Mouse (Mus musculus): ENCODE data around the gene Stx12.

Gene Stx12

GRCm38 (mm10) chr4:132864856-132865255, 19.5 kb downstream of the Stx12 start:
- in situ Hi-C loops (cut with MboI, MseI) = no loop called here

GRCm38 (mm10) chr4:132863012-132863411, 21.3 kb downstream of the Stx12 start:
- in situ Hi-C loops (cut with MboI, MseI) = no loop called here

DNA sequence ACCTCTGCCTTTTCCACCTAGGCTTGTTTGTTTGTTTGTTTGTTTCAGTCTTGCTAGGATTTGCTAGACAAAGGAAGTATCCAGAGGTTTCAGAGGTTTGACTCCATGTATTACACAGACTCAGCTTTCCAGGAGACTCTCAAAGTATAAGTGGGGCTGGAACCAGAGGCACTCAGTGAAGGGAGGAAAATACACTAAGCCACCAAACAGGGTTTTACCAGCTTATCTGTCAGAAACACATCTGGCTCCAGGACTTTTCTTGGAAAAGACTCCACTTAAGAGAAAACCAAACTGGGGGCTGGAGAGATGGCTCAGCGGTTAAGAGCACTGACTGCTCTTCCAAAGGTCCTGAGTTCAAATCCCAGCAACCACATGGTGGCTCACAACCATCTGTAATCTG, 23.4 kb downstream of the Stx12 start:
- in situ Hi-C loops (cut with MboI, MseI) = no loop called here

GRCm38 (mm10) chr4:132843705-132844071, 40.6 kb downstream of the Stx12 start:
- in situ Hi-C loops (cut with MboI, MseI) = loop anchor here (5.0 kb wide), 1 partner anchor 84 kb away; no protein-coding TSS in a partner anchor

DNA sequence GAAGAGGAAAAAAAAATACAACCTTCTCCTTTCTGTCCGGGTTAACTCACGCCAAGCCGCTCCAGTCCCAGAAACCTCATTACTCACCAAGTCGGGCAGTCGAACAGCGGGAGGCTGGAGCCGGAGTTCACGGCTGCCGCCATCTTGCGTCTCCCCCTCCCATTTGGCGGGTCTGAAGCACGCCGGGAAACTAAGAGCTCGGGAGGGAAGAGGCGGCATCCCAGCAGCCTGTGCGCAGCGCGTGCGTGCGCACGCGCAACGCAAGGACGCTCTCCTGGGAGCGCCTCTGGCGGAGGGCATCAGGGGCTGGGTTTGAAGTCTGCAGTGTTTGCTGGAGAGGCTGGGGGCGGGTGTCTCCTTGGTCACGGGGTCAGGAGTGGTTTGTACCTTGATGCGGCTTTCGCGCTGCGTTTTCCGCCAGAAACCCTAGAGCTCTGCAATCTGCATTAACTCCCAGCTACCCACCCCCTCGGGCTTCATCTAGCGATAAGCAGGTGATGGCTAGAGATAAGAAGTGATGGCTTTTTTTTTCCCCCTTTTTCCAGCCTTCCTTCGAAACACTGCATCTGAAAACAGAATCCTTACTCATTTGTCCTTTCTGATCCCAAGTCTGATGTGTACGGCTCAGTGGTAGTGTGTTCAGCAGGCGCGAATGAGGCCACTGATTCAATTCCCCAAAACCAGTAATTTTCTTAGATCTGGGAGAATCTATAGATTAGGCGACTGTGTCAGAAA, 41.2 kb downstream of the Stx12 start, which contains the start of gene Ppp1r8:
Ppp1r8 (minus strand) TSS at position 200 of the 735 bp plus-strand sequence.
- in situ Hi-C loops (cut with MboI, MseI) = loop anchor here (5.0 kb wide), 1 partner anchor 84 kb away; no protein-coding TSS in a partner anchor

DNA sequence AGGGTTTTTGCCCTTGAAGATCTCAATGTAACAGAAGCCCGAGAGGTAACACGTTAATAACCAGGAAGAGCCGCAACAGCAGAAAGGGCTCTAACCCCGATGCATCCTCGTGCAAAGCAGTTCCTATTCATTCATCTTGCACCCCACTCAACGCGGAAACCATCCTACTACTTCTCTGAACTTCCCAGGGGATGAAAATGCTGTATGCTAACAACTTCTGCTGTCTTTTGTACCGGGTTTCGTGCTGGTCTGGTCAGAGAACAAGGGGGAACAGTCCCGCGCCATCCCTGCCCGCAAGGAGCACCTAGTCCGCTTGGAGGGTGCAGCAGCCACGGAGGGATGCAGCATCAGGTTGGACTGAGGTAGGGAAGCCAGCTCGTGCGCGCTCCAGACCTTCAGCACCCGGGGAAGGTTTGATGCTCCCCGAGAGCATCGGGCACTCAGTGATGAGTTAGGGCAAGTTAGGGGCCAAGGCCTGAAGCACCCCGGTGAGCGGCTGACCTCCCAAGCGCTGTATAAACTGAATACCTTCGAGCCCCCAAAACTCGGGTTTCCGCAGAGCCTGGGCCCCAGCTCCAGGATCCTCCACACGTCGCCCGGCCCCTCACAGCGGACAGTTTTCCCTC, 41.9 kb downstream of the Stx12 start:
- in situ Hi-C loops (cut with MboI, MseI) = loop anchor here (5.0 kb wide), 1 partner anchor 85 kb away; no protein-coding TSS in a partner anchor

DNA sequence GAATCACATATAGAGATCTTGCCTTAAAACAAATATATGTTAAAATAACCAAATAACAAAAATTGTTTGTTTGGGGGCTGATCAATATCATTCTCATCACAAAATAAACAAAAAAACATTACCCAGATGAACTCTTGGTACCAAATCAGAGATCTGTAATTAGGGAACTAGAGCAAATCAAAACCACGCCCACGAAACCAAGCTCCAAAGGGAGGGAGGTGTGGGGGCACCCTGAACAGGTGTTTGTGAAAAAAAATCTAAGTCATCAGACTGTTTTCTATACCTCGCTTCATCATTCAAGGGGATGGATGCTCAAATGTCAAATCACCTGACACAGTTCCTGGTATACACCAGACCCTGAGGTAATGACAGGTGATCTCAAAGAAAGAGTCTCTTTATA, 42.8 kb downstream of the Stx12 start:
- in situ Hi-C loops (cut with MboI, MseI) = loop anchor here (5.0 kb wide), 1 partner anchor 86 kb away; no protein-coding TSS in a partner anchor

DNA sequence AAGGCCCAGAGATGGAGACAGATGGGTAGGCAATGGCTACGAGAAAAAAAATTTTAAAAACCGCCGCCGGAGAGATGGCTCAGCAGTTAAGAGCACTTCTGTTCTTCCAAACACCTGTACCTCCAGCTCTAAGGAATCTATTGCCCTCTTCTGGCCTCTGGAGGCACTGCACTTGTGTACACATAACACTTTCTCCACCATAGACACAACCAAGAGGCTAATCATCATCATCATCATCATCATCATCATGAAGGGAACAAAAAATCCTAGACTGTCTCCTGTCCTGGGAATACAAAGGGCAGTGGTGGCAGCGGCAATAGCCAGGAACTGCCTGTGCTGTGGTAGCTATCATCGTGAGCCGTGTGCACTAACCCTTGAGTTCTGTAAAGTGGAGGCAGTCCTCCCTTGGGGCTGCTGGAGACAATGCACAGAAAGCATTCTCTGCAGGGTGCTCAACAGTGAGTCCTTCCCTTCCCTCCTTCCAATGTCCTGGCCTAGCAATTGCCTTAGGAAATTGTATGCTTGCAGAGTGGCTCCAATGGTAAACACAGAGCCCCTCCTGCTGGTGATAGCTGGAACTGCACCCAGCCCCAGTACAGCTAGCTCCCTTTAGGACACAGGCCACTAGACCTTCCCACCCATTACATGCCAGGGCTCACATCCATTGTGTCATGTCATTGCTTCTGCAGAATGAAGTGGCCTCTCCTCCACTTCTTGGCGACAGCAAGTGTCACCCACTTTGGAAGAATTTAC, 60.5 kb downstream of the Stx12 start:
- in situ Hi-C loops (cut with MboI, MseI) = no loop called here

DNA sequence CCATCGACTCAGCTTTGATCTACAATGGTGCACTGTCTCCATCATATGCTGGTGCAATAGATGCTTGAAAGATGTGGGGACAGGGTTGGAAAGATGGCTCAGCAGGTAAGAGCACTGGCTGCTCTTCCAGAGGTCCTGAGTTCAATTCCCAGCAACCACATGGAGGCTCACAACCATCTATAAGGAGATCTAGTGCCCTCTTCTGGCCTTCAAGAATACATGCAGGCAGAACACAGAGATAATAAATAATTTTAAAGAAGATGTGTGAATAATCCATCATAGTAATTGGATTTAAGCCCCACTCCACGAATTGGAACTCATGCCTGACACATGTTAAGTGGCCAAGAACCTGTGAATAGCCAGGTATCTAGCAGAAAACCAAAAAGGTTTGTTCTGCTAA, 65.9 kb downstream of the Stx12 start:
- in situ Hi-C loops (cut with MboI, MseI) = loop anchor here (5.0 kb wide), 1 partner anchor 36 kb away; no protein-coding TSS in a partner anchor

DNA sequence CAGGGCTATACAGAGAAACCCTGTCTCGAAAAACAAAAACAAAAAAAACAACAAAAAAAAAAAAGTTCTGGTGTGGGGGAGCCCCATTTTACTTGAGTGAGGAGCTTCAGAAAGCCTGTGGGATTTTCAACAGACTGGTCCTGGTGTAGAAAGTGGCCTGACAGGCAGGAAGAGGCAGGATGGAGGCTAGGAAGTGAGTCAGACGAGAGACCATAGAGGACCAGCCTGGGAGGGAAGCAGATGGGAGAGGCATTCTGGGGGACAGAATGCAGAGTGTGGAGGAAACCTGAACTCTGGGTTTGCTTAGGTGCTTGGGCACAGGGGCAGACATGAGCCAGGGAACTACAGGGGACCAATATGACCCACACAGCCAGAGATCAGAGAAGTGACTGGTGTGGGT, 67.5 kb downstream of the Stx12 start:
- in situ Hi-C loops (cut with MboI, MseI) = loop anchor here (5.0 kb wide), 1 partner anchor 35 kb away; no protein-coding TSS in a partner anchor

DNA sequence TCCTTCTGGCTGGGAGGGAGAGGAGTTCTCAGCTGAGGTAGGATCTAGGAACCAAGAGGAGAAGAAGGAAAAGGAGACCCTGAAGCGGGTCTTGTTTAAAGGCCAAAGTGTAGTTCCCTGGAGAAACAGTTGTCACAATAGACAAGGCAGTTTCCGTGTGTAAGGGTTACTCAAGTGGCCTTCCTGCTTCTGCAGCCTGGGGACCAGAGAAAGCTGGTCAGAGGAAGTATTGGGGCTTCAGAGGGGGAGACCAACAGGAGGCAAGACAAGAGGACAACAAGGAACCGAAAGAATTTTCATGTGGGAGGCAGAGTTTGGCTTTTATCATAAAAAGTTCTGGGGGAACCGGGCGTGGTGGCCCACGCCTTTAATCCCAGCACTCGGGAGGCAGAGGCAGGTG, 67.9 kb downstream of the Stx12 start:
- in situ Hi-C loops (cut with MboI, MseI) = loop anchor here (5.0 kb wide), 1 partner anchor 34 kb away; no protein-coding TSS in a partner anchor

DNA sequence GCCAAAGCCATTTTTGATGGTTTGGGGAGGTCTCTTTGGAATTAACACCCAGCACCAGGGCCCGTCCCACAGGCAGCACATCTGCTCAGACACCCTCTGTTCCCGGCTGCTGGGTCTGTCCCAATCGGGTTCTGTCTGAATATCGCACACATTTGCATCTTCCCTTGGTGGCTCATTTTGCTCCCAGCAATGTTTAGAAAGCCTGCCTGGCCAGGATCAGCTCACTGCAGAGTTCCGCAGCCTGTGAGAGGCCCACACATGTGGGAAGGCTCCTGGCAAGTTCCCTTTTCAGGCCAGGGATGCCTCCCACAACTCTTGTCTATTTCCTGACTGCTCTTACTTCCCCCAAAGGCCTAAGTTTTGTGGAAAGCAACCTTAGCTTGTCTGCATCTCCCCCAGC, 74.7 kb downstream of the Stx12 start:
- in situ Hi-C loops (cut with MboI, MseI) = no loop called here

- in situ Hi-C loops (cut with MboI, MseI) = no loop called here
Measured at GRCm38 (mm10) chr4:132807771-132808641, 76.3 kb downstream of the Stx12 start.

- in situ Hi-C loops (cut with MboI, MseI) = no loop called here
Measured at GRCm38 (mm10) chr4:132806620-132807191, 77.6 kb downstream of the Stx12 start.

GRCm38 (mm10) chr4:132805599-132806197, 78.6 kb downstream of the Stx12 start:
- in situ Hi-C loops (cut with MboI, MseI) = no loop called here

DNA sequence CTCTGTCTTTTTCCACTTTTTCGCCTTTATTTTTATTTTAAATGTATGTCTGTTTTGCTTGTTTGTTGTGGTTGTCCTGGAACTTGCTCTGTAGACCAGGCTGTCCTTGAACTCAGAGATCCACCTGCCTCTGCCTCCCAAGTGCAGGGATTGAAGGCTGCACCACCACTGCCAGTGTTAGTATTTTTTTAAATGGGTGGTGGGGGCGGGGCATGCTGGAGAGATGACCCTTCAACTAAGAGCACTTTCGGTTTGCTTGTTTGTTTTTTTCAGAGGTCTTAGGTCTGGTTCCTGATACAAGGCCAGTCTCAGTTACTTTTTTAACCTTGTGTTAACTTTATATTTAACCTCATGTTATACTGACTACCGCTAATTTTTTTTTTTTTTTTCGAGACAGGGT, 79.2 kb downstream of the Stx12 start:
- in situ Hi-C loops (cut with MboI, MseI) = no loop called here

- in situ Hi-C loops (cut with MboI, MseI) = no loop called here
Measured at GRCm38 (mm10) chr4:132804331-132804730, 80.0 kb downstream of the Stx12 start.

- in situ Hi-C loops (cut with MboI, MseI) = no loop called here
Measured at GRCm38 (mm10) chr4:132803876-132804275, 80.4 kb downstream of the Stx12 start.
